7 mouse cellular contexts compared by ENCODE assay signal in the genomic region with DNA sequence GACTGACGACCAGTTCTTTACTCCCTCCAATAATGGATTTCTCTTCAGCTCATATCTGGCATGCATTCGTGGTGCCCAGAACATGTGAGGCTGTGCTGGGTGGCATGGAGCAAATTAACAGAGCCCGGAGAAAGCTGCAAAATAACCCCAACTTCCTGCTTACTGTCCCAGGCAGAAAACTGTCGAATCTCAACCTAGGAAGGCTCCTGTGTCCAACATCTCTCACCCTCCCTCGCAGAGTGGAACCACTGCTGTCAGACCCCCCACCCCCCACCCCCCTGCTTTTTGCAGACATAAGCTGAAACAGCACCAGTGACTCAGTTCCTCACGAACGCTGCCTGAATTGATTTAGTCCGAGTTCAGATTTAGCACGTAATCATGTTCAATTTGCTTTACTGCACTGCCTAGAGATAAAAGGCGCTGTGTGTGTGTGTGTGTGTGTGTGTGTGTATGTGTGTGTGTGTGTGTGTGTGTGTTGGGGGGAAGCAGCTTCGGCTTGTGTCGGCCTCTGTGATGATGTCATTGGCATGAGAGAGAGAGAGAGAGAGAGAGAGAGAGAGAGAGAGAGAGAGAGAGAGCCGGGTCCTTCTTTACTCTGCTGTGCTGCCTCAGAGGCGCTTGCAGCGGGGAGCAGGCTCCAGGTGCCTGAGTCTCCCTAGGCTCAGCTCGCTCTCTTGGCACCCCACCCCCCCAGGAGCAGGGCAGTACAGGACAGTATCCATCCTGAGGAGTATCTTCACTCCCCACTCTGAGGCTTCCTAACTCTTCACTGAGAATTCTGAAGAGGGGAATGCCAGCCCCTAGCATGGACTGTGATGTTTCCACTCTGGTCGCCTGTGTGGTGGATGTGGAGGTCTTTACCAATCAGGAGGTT.
DNase-seq lines count a peak whose midpoint lies in the region; ATAC-seq and TF ChIP-seq lines count a peak whose summit lies in the region.

No protein-coding gene starts in this region.

- no peak for TF ChIP-seq RAD21 in CH12.LX (IDR thresholded peaks at IDR 0.05; ENCODE audit: low read depth, low read length)

- H3K27ac ChIP-seq in CH12.LX (ENCODE audit: insufficient read depth, low read depth): no peak overlapping the region
- H3K27ac ChIP-seq in hindbrain, embryonic 14.5 days: peak overlapping the region; percentile 89
- H3K27ac ChIP-seq in midbrain, embryonic 10.5 days (replicated peaks): peak overlapping the region; percentile 70

- H3K4me2 ChIP-seq in CH12.LX (ENCODE audit: insufficient read depth, low read depth, poor library complexity, severe bottlenecking): peak overlapping the region; percentile 54; the same call in 1 of the 2 replicates
- peak overlapping the region; percentile 61 for H3K4me2 ChIP-seq in hindbrain, embryonic 14.5 days (replicated peaks)

- peak; percentile 81 for ATAC-seq in hindbrain, embryonic 14.5 days (ENCODE audit: low FRiP score)
- no peak for ATAC-seq in erythroblast, adult 5-6 weeks (replicated peaks; ENCODE audit: low FRiP score, poor library complexity, severe bottlenecking)

- in situ Hi-C loops in CH12.LX (cut with MboI; ENCODE audit: low pct_ligation_motif_present, low pct_unique_long_range_greater_than_20kb, low sequenced_read_pairs): no loop called here

- DNase-seq in A20 (ENCODE audit: low read depth, low spot score): peak; percentile 69
- no peak for DNase-seq in CH12.LX (ENCODE audit: extremely low read depth)
- DNase-seq in embryo, embryonic 9.5 days (ENCODE audit: extremely low spot score): peak; percentile 14
- peak; percentile 69 for DNase-seq in hindbrain, embryonic 14.5 days (ENCODE audit: low spot score)
- DNase-seq in midbrain, embryonic 10.5 days (ENCODE audit: low spot score): peak; percentile 31
- no peak for DNase-seq in thymus, postnatal 0 days (ENCODE audit: low spot score)

- no peak for TF ChIP-seq POLR2A in CH12.LX (IDR thresholded peaks at IDR 0.05; ENCODE audit: low read depth, low read length)

- no peaks in the 10 kb centered on the region for H3K9me3 ChIP-seq in CH12.LX (replicated peaks; ENCODE audit: low read length)
- no peaks in the 10 kb centered on the region for H3K9me3 ChIP-seq in hindbrain, embryonic 14.5 days (ENCODE audit: control insufficient read depth, low read length)
- no peaks in the 10 kb centered on the region for H3K9me3 ChIP-seq in midbrain, embryonic 10.5 days (replicated peaks)

- H3K4me1 ChIP-seq in CH12.LX (ENCODE audit: control insufficient read depth in 1 of 2, insufficient read depth in 2 of 2): peaks cover 0 to 14% of the 10 kb centered on the region in 2 experiments; a peak in 2 of 4 replicates
- peaks cover 19% of the 10 kb centered on the region; the same call in 1 of the 2 replicates for H3K4me1 ChIP-seq in hindbrain, embryonic 14.5 days (replicated peaks; ENCODE audit: control insufficient read depth, insufficient read depth, low read length)
- H3K4me1 ChIP-seq in midbrain, embryonic 10.5 days: peaks cover 25% of the 10 kb centered on the region

- no peak for TF ChIP-seq CTCF in CH12.LX (conservative IDR thresholded peaks at IDR 0.05 in 1 of 2, IDR thresholded peaks at IDR 0.05 in 1 of 2; ENCODE audit: low read depth in 2 of 2, low read length in 2 of 2)

- H3K36me3 ChIP-seq in CH12.LX (replicated peaks in 1 of 2; ENCODE audit: control insufficient read depth in 1 of 2, insufficient read depth in 1 of 2, low read length in 1 of 2): no peaks in the 10 kb centered on the region
- H3K36me3 ChIP-seq in hindbrain, embryonic 14.5 days (replicated peaks; ENCODE audit: control insufficient read depth, insufficient read depth): no peaks in the 10 kb centered on the region
- H3K36me3 ChIP-seq in midbrain, embryonic 10.5 days: no peaks in the 10 kb centered on the region

- H3K79me2 ChIP-seq in CH12.LX (replicated peaks; ENCODE audit: control insufficient read depth, extremely low read depth, insufficient read depth, poor library complexity, severe bottlenecking): no peaks in the 10 kb centered on the region

- whole genome bisulfite sequencing in hindbrain, embryonic 14.5 days: 9% methylated on average over 17 of the region's 17 CpGs
- WGBS in midbrain, embryonic 10.5 days: 63% methylated on average over 16 of the region's 17 CpGs

- no peak overlapping the region for H3K9ac ChIP-seq in CH12.LX (ENCODE audit: insufficient read depth, low read depth)
- H3K9ac ChIP-seq in hindbrain, embryonic 14.5 days: peak overlapping the region; percentile 68

- H3K4me3 ChIP-seq in CH12.LX (replicated peaks in 1 of 3; ENCODE audit: low read depth in 2 of 3, low read length in 2 of 3, poor library complexity in 1 of 3): peak overlapping the region in 1 of 3 experiments; percentile 17
- H3K4me3 ChIP-seq in hindbrain, embryonic 14.5 days (replicated peaks; ENCODE audit: low read length): peak overlapping the region; percentile 43
- H3K4me3 ChIP-seq in midbrain, embryonic 10.5 days: peak overlapping the region; percentile 33

- dilution Hi-C loops in CH12.LX (cut with MboI; ENCODE audit: extremely low pct_ligation_motif_present, extremely low pct_unique_long_range_greater_than_20kb, low sequenced_read_pairs): no loop called here

- peaks cover 1% of the 10 kb centered on the region for H3K27me3 ChIP-seq in CH12.LX (replicated peaks)
- H3K27me3 ChIP-seq in hindbrain, embryonic 14.5 days (ENCODE audit: control insufficient read depth, insufficient read depth, low read length): no peaks in the 10 kb centered on the region
- H3K27me3 ChIP-seq in midbrain, embryonic 10.5 days (ENCODE audit: low read depth, poor library complexity, severe bottlenecking): no peaks in the 10 kb centered on the region

- TF ChIP-seq EP300 in CH12.LX (IDR thresholded peaks at IDR 0.05; ENCODE audit: low read length): no peak

TF ChIP-seq in CH12.LX, 34 proteins besides CTCF, POLR2A, EP300 and RAD21:
- TF ChIP-seq NRF1 (IDR thresholded peaks at IDR 0.05; ENCODE audit: low read depth, low read length) (no peak), ZNF384 (IDR thresholded peaks at IDR 0.05; ENCODE audit: low read depth, low read length) (no peak), JUN (IDR thresholded peaks at IDR 0.05; ENCODE audit: insufficient read depth, low read depth, low read length) (no peak), TCF12 (IDR thresholded peaks at IDR 0.05; ENCODE audit: low read depth, low read length) (no peak), SIN3A (IDR thresholded peaks at IDR 0.05; ENCODE audit: low read length) (no peak), MAX (IDR thresholded peaks at IDR 0.05; ENCODE audit: low read length) (no peak), KAT2A (IDR thresholded peaks at IDR 0.05; ENCODE audit: insufficient replicate concordance, low read length) (no peak)

Comparison
In these comparisons a context has a peak if more than half of its experiments do, and no peak if none do; other contexts are left out.
1. DNase-seq: peak in A20 (single experiment), embryo, embryonic 9.5 days (single experiment), hindbrain, embryonic 14.5 days (single experiment) and midbrain, embryonic 10.5 days (single experiment); none in CH12.LX (single experiment) and thymus, postnatal 0 days (single experiment).